Mouse (Mus musculus): ENCODE results near the gene Ppif.

Gene Ppif

DNA sequence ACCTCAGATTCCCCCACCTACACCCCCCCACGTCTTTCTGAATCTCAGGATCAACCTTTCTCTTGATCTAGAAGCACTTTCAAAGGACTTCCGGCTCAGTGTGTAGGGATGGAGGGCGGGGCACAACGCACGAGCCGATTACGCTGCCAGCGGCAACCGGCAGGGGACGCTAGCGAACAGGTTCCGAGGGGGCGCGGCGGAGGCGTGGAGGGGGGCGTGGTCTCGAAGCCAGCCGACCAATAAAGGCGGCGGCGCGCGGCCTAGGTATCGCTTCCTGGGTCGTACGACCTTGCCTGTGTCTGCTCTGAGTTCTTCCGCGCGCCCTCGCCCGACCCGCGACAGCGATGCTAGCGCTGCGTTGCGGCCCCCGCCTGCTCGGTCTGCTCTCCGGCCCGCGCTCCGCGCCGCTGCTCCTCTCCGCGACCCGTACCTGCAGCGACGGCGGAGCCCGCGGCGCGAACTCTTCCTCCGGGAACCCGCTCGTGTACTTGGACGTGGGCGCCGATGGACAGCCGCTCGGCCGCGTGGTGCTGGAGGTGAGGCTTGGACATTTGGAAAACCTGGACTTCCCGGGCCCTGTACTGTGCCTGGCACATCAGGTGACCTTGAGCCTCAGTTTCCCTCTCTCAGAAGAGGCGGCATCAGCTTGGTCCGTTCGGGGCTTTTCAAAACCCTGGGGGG lies at the start of gene Ppif:
Gene Ppif (plus strand): TSS at position 267 of the 681 bp plus-strand sequence.
- DNase-seq (ENCODE audit: low spot score in 2 of 2), result peak; percentile 93 to 98

DNA sequence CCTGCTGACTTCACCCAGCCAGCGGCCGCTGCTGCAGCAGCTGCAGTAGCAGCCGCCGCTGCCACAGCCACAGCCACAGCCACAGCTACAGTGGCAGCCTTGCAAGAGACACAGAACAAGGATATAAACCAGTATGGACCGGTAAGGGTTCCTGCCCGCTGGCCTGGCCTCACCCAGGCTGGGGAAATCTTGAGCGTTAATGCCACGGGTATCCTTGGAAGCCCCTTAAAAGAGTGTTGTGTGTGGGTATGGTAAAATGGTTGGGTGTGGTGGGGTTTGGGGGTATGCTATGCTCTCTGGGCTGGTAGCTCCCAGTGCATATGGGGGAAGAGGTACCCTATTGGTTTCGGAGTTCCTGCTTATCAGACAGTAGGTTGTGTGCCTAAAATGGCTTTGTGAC lies 48.2 kb upstream of the Ppif start:
- DNase-seq (ENCODE audit: low spot score in 2 of 2), result no peak

DNA sequence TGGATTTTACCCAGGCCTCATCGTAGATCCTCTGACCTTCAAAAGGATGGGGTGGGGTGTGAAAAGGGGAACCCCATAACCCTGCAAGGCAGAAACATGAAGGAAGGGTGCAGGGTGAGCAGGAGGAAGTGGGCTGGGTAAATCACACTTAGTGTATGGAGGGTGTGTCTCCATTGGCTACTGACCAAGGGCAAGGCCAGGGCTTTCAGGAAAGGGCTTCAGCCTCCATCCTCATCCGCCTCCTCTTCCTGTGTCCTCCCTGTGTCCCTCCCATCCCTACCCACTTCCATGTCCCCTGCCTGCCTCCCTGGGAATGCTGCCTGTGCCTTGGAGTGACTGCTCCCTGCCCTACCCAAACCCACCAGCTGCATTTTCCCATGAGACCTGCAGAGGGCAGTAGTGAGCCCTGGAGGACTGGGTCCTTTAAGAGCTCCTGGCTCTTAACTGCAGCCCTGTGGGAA lies 47.8 kb upstream of the Ppif start:
- peak in 1 of 2 experiments; percentile 71 for DNase-seq (ENCODE audit: low spot score in 2 of 2)

DNA sequence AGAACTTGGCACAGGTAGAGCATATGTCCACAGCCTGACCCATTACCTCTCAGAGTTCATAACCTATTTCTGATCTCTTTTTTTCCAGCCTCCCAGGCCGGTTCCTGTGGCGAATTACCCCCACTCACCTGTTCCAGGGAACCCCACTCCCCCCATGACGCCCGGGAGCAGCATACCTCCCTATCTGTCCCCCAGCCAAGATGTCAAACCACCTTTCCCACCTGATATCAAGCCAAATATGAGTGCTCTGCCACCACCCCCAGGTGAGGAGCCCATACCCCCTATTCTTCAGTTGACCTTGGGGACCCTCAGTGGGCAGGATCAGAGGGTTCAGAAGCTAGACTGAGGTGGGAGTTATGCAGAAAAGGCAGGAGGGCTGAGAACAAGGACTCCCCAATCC lies 42.8 kb upstream of the Ppif start:
- DNase-seq (ENCODE audit: low spot score in 2 of 2), result no peak

DNA sequence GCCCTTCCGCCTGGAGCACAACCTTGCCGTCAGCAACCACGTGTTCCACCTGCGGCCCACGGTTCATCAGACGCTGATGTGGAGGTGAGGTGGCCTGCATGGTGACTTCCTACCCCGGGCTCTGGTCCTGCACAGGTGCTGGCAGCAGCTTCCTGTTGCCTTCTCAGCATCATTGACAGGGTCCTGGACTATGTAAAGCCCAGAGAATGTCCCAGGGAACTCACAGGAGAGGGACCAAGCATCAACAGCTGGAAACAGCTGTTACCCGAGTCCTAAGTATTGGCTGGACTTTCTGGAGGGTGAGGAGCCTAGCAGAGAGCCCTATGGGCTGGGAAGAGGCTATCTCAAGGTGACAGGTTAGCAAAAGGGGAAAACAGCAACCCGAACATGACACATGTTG lies 42.0 kb upstream of the Ppif start:
- no peak for DNase-seq (ENCODE audit: low spot score in 2 of 2)

DNA sequence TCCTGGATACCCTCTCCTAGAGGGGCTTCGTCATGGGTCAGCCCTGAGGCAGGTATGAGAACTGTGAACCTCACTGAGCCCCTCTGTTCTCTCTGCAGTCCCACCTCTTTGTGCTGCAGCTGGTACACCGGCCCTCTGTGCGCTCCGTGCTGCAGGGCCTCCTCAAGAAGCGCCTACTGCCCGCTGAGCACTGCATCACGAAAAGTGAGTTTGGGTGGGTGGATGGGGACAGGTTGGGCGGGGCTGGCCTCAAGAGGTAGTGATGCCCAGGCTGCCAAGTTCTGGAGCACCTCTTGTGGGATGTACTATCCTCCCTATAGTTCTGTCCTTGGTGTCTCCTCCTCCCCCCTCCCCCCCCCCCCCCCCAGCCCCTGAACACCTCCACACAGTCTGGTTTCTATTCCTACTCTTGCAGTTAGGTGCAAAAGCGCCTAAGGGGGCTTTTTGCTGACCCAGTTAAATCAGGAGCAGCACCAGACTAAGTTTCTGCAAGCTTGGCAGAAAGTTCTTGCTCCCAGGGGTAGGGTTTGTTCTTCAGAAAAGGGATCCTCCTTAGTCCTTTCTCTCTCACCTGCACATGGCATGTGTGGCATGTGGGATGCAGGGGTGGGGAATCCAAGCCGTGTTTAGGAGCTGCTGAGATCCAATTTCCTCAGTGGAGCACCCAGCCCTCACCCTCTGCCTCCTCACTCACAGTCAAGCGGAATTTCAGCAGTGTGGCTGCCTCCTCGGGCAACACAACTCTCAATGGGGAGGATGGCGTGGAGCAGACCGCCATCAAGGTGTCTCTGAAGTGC lies 39.4 kb upstream of the Ppif start:
- no peak for DNase-seq (ENCODE audit: low spot score in 2 of 2)

DNA sequence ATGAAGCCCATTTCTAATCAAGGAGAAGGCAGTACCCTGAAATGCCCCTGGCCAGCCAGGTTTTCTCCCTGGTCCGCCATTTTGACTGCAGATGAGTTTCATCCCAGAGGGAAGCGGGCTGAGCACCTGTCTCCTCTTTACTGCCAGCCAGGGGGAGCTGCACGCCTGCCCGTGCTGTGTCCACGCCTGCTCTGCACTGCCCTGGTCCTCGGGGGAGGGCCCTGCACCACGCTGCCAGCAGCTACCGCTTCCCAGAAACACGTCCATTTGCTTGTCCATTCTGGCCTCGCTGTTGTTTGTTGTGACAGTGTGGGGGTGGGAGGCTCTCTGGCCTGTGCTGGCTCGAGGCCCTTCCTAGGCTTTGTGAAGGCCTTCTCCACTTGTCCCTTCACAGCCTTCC lies 33.3 kb upstream of the Ppif start:
- no peak for DNase-seq (ENCODE audit: low spot score in 2 of 2)

DNA sequence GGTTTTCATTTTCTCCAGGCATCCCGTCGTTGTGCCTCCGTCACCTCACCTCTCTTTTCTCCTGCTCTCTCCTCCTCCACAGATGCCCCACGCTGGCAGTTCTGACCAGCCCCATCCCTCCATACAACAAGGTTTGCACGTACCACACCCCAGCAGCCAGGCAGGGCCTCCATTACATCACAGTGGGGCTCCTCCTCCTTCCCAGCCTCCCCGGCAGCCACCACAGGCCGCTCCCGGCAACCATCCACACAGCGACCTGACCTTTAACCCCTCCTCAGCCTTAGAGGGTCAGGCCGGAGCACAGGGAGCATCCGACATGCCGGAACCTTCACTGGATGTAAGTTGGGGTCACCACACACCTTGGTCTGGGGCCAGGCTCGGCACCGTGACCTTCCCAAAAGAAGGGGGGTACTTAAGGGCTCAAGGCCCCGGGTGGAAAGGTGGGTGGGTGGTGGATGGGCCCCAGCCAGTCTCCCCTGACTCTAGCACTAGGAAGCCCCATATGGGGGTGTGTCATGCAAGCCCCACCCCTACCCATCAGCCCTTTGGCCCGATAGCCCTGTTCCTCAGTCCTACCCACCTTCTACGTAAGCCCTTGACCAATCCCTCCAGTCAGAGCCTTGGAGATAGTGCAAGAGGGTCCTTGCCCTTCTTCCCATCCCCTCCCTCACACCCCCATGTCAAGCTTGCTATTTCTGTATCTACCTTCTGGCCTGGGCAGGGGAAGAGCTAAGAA lies 32.6 kb upstream of the Ppif start:
- DNase-seq (ENCODE audit: low spot score in 2 of 2), result no peak

DNA sequence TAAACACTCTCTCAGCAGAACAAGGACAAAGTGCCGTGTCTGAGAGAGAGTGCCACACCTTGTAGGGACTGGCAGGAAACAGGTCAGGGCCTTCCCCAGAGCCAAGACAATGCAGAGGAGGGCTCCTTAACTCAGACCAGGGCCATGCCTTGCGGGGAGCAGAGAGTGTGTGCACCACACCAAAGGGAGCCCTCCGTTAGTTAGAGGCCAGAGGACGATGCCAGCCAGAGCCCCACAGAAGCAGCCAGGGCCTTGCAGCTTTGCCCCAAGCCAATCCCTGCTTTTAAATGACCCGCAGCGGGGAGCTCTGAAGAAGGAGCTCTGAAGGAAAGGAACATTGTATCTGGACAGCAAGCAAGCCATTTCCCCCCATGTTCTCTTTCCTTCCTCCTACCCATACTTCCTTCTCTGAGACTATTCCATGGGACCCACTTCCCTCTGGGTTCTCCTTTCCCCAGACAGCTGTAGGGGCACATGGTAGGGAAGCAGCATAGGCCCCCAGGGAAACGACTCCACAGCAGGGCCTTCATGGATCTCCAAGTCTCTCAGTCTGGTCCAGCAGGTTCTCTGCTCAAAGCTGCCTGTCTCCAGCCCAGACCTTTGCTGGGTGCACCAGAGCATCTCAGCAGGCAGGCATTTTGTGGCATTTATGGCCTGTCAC lies 30.2 kb upstream of the Ppif start:
- DNase-seq (ENCODE audit: low spot score in 2 of 2), result no peak

DNA sequence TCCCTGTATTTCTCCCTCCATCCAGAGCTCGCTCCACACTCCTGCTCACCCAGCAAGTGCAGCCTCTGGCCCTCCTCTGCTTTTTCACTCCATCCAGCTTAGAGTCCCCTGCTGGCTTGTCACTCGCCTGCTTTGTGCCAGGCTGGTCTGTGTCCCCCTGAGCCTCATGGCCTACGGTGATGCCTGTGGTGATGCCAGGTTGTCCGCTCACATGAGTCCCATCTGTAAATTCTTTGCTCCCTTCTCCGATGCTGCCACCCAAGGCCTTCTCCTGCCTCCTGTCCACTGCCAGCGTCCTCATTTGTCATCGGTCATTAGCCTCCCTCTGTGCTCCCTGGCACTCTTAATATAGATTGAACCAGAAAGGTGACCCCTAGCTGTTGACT lies 29.7 kb upstream of the Ppif start:
- DNase-seq (ENCODE audit: low spot score in 2 of 2), result no peak

DNA sequence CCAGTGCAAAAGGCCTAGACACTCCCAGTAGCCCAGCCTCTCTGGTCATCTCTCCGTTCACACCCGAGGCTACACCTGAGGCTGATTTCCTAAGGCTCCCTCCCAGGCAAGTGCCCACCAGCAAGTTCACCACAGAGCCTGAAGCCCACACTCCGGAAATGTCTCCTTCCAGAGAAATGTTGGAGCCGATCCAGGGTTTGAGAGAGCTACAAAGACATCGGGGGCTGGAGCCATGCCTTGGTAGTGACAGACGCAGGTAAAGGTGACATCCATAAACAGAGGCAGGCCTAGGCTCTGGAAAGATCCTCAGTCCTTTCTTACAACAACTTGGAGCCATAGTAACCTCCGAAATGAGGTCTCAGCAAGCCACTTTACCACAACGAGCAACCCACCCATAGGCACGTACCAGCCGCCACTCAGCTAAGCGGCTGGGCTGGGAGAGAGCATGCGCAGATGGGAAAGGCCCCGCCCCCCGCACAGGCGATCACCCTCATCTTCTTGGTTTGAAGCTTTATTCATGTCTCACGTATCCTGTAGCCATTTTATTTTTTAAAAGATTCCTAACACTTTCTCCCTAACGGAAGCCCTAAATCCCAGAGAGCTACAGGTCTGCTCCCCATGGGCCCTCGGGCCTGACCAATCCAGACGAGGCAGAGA lies 28.5 kb upstream of the Ppif start:
- DNase-seq (ENCODE audit: low spot score in 2 of 2), result no peak

DNA sequence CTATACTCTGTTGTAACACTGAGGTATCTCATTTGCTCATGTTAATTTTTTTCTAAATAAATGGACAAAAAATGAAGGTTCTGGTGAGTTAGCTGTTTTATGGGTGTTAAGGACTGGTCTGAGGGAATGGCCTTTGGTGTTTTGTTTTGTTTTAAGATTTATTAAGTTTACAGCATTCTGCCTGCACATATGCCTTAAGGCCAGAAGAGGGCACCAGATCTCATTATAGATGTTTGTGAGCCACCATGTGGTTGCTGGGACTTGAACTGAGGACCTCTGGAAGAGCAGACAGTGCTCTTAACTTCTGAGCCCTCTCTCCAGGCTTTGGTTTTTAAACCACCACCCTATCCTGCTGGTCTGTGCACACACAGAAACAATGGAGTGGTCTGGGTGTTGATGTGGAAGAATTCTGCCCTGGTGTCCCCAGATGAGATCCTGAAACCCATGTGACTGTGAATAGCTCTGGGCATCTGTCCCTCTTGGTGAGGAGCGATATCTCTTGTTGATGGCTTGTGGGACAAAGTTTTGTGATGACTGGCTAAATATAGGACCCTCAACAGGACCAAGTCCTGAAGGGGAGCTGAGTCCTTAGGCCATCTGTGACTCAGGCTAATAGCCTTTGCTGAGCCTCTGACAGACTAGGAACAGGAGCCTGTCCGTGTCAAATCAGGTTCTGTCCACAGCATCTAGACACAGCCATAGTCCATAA lies 27.1 kb upstream of the Ppif start:
- DNase-seq (ENCODE audit: low spot score in 2 of 2), result no peak

DNA sequence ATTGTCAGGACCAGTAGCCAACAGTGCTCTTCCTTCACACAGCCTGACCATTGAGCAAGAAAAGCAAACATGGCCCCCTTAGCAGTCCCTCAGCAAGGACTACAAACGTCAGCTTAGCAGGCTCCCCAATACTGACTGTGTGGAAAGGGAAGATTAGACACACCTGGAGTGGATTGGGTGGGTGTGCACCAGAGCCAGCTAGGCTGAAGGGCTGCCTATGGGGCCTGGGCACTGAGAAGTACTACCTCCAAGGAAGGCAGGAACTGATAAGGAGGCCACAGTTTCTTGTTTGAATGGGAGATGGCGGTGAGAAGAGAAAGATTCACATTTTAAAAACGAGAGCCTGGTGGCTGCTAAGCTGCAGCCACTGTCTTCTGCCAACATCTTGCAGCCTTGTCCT lies 26.4 kb upstream of the Ppif start:
- DNase-seq (ENCODE audit: low spot score in 2 of 2), result no peak

DNA sequence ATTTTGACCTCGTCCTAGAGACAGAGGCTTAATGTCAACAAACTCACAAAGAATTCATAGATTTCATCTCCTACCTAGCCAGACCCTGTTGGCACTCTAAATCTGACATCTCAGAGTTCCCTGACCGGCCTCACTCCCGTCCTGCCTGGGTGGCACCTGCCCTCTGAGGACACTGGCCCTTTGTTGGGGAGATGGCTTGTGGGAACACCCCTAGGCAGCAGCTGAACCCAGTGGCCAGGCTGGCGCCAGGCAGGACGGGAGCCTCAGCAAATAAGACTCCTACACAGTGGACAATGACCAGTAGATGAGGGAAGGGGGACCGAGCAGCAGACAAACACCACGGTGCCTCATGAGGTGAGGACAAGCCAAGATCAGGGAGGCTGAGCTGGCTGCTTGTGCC lies 14.3 kb upstream of the Ppif start:
- no peak for DNase-seq (ENCODE audit: low spot score in 2 of 2)

DNA sequence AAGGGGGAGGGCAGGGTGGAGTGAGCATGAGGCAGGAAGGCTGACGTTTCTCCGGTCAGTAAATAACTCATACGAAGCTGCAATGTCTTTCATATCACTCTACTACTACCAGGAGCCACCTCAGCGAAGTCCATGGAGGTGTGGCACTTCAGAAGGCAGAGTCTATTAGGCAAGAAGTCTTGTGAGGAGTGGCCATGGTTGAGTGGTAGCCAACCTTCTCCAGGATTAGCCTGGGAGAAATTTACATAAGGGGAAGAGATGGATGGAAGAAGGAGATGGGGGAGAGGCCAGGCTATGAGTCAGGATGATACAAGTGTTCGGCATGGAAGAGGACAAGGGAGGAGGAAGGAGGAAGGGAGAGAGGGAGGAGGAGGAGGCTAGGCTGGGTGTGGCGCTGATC lies 11.9 kb upstream of the Ppif start:
- no peak for DNase-seq (ENCODE audit: low spot score in 2 of 2)

DNA sequence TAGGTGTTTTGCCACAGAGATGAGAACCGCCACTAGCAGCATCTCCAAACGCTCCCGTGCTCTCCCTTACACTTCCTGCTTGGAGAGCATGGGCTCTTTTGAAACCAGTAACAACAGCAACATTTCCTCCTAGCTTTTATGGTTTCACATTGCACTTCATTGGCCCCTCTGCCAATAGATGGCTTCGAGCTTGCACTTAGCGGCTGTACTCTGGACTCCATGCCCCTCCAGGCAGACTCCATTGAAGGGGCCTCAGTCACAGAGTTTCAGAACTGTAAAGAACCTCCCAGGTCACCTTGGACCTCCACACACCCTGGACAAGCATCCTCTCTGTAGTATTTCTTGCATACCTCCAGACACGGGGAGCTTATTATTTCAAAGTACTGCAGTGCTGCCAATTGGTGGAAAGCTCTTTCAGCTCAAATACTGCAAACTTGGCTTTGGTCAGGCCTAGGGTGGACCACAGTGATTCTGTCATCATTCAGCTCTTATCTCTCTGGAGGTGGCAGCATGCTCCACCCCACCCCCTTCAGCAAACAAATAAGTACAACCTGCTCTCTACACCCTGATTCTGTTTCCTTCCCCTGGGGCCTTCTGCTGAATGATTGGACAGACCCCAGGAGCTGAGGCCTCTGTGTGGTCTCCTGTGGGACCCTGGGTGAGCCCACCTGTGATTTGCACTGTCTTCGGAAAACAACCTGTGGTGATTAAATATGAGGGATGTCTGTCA lies 7.6 kb upstream of the Ppif start:
- DNase-seq (ENCODE audit: low spot score in 2 of 2), result no peak

DNA sequence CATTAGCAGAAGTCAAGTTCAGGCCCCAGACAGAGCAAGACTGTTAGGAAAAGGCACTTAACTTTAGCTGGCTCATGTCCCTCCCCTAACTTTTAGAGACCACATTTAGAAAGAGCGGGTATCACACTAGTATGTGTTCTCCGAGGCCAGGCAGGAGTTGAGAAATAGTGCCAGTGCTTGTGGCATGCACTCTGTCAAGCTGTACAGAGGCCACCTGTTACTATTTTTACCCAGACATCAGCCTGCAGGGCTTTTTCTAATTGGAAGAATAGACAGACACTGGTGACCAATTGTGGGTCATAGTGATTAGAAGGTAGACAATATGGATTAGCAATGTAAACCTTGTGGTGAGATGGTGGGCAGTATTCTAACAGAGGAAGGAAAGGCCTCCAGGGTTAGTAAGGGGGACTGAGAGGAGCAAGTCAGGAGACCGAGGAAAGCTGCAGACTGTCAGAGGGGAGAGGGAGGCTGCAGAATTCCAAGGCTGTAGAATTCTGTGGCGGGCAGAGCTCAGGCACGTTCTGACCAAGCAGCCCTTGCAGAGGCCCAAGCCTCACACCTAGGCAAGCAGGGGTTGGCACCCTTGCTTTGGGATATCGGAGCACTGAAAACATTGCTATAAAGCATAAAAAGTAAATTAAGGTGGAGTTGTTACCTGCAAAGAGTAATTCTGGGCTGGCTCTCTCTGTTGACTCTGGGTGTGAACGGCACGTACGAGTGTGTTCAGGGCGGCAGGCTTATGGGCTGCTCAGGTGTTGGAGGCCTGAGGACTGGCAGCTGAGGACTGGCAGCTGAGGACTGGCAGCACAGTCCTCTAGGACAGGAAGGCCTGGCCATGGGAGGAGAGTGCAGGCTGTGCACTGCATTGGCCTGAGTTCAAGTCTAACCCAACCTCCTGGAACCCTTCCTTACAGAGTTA lies 6.7 kb upstream of the Ppif start:
- DNase-seq (ENCODE audit: low spot score in 2 of 2), result no peak

DNA sequence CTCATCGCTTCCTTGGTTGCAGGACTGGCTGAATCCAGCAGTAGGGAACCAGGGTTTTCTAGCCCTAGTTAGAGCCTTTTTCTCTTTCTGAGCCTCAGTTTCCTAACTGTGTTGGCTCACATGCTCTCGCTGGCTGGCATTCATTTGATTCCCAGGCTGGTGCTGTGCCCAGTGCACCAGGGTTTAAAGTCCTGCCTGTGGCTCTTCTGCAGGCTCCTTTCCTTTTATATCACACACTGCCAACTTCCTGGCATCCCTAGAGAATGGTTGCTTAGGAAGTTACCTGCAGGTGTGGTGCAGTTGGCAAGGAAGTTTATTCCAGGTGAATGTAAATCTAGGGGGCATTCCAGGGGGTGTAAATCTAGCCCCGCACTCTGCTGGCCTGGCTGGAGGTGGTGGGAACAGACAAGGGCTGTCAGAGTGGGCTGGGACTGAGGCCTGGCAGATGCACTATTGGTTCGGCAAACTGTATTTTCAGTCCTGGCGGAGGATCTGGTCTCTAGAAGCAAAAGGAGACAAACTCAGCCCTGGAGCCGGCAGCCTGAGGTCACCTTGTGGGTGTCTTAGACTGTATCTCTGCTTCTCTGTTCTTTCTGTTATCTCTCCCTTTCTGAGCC lies 575 bp upstream of the Ppif start:
- DNase-seq (ENCODE audit: low spot score in 2 of 2), result no peak

DNA sequence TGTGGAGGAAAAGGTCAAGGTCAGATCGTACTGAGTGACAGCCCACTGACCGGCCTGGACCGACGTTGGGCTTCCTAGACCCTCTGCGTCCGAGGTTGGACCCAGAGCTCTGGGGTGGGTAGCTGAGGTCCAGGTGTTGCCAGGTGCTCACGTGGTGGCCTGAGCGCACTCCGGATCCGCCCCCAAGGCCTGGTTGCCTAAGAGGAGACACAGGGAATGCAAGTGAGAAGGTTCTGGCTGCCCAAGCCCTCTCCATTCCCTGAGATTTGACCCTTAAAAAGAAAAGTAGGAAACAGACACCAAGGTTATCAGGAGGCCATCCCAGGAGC lies 579 bp downstream of the Ppif start:
- DNase-seq (ENCODE audit: low spot score in 2 of 2), result no peak
